Mouse (Mus musculus) forebrain, embryonic 10.5 days (tissue): ENCODE measurements around the gene Mta1. TPM values are rescaled to one million over a fixed set of nuclear protein-coding genes. Genes with fewer than 3 reads are reported as not detected.

Experiments
- DNase-seq: peaks from one replicate; pipeline ENCODE4 v3.0.0-alpha.2; 2017; ENCODE audit warnings: low spot score; ENCODE audit errors: extremely low spot score
- H3K27ac ChIP-seq: fragments of 300-500 bp; sonication (generic); 2 replicates; pipeline ENCODE4 v1.5.1; 2016; ENCODE audit warnings: mild to moderate bottlenecking
- H3K27me3 ChIP-seq: fragments of 300-500 bp; sonication (generic); 2 replicates; pipeline ENCODE4 v1.6.1; 2016; ENCODE audit warnings: mild to moderate bottlenecking; ENCODE audit not compliant: poor library complexity, severe bottlenecking
- H3K36me3 ChIP-seq: fragments of 300-500 bp; sonication (generic); replicated peaks from 2 replicates; pipeline ENCODE4 v1.6.1; 2016; ENCODE audit warnings: mild to moderate bottlenecking, moderate library complexity
- H3K4me1 ChIP-seq: fragments of 300-500 bp; sonication (generic); 2 replicates; pipeline ENCODE4 v1.6.1; 2016
- H3K4me3 ChIP-seq: fragments of 300-500 bp; sonication (generic); 2 replicates; pipeline ENCODE4 v1.5.1; 2016; ENCODE audit warnings: mild to moderate bottlenecking, moderate library complexity
- H3K9me3 ChIP-seq: fragments of 300-500 bp; sonication (generic); 2 replicates; pipeline ENCODE4 v1.6.1; 2016; ENCODE audit warnings: mild to moderate bottlenecking, moderate library complexity
- WGBS: fragments of 180-500 bp; shearing (Covaris S2); methylation state at CpG from one replicate; pipeline ENCODE4 v1.1.7; 2016; 5-methylcytosine and 5-hydroxymethylcytosine counted together
- polyA plus RNA-seq: library from polyadenylated mRNA; unstranded; fragments of >200 nt; fragmentation: Nextera tagmentation; extraction: Ambion mirVana; gene quantifications from 2 replicates; pipeline ENCODE4 v1.2.1, GENCODE M21; 2016

The Mta1 gene
- polyA plus RNA-seq, 1 experiment from 2014 or later, result 22.7 TPM

- Histone ChIP-seq H3K27me3 (no peaks in the 10 kb centered on the region), H3K27ac (peak overlapping the region; percentile 90), H3K9me3 (no peaks in the 10 kb centered on the region), H3K4me1 (peaks cover 25% of the 10 kb centered on the region), H3K36me3 (peaks cover 39% of the 10 kb centered on the region), H3K4me3 (peak overlapping the region; percentile 56)
- peak; percentile 27 for DNase-seq
- 15% methylated on average over 15 of the region's 15 CpGs for WGBS
Measured at GRCm38 (mm10) chr12:113073420-113074328, 24.4 kb upstream of the Mta1 start.

DNA sequence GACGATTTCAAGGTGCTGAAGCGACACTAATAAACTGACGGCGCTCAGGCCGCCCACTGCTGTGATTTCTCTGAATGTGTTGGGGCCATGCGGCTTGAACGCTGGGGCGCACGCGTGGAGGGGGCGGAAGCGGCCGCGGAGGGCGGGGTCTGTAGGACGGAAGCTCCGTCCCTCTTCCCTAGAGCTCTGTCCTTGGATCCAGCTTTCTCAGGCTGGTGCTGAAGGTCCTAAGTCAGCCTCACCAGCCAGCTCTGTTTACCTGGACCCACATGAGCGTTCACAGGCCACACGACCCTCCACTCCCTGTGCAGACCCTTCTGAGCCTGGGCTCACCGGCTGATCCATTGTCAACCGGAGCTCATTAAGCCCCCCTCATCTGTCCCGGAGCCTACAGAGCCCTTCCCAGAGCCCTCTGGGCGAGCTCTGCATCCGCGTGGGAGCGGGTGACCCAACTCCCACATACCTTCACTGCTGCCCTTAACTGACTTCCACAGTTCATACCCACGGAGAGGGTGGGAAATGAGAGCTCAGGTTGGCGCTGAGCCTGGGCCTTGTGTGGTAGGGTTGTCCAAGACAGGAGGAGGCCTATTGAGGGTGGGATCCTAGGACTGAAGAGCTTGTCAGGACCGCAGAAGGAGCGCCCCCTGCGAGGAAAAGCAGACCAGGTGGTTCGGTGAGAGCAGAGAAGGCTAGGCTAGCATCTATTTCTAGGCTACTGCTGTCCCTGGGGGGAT, 23.6 kb upstream of the Mta1 start, which contains the start of gene Tex22:
TSS of gene Tex22 (plus strand) at position 174 of the 734 bp plus-strand sequence.
- H3K4me3 ChIP-seq, result peak within 1 kb of the TSS; percentile 56
- peaks cover 31% of the 10 kb centered on the region for H3K36me3 ChIP-seq
- H3K27me3 ChIP-seq, result no peaks in the 10 kb centered on the region
- peak within 1 kb of the TSS; percentile 90 for H3K27ac ChIP-seq
- H3K9me3 ChIP-seq, result no peaks in the 10 kb centered on the region
- 4% methylated on average over 32 of the region's 32 CpGs for WGBS
- DNase-seq, result peak; percentile 81
- peaks cover 25% of the 10 kb centered on the region for H3K4me1 ChIP-seq

GRCm38 (mm10) chr12:113075063-113075454, 23.0 kb upstream of the Mta1 start:
- Histone ChIP-seq H3K9me3 (no peaks in the 10 kb centered on the region), H3K4me1 (peaks cover 25% of the 10 kb centered on the region), H3K27ac (peak overlapping the region; percentile 90), H3K27me3 (no peaks in the 10 kb centered on the region), H3K36me3 (peaks cover 25% of the 10 kb centered on the region), H3K4me3 (peak overlapping the region; percentile 56)
- 5% methylated on average over 10 of the region's 10 CpGs for WGBS
- peak; percentile 86 for DNase-seq

DNA sequence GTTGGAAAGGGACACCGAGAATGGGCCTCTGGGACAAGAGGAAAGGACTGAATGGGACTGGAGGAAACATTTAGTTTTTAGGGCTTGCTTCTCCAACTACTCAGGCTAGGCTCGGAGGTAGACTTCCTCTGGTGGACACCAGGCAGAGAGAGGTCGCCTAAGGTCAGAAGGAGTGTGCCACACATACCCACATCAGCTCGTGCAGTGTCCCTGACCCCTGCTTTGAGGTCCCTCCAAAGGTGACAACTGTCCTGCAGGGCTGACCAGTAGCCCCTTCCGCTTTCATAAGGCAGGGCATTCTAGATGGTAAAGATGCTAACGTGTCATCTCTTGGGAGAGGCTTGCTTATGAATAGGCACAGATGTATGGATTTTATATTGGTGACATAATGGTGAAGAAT, 22.6 kb upstream of the Mta1 start:
- 59% methylated on average over 6 of the region's 6 CpGs for WGBS
- Histone ChIP-seq H3K36me3 (peaks cover 21% of the 10 kb centered on the region), H3K9me3 (no peaks in the 10 kb centered on the region), H3K27ac (peak overlapping the region; percentile 90), H3K4me3 (peak overlapping the region; percentile 56), H3K27me3 (no peaks in the 10 kb centered on the region), H3K4me1 (peaks cover 25% of the 10 kb centered on the region)
- DNase-seq, result no peak

GRCm38 (mm10) chr12:113087276-113087675, 10.8 kb upstream of the Mta1 start:
- Histone ChIP-seq H3K36me3 (no peaks in the 10 kb centered on the region), H3K9me3 (no peaks in the 10 kb centered on the region), H3K27ac (no peak overlapping the region), H3K4me3 (no peak overlapping the region), H3K27me3 (peaks cover 4% of the 10 kb centered on the region; the same call in 1 of the 2 replicates), H3K4me1 (no peaks in the 10 kb centered on the region)
- 78% methylated on average over 3 of the region's 3 CpGs for WGBS
- no peak for DNase-seq

GRCm38 (mm10) chr12:113088026-113088425, 10.1 kb upstream of the Mta1 start:
- H3K4me3 ChIP-seq, result no peak overlapping the region
- H3K9me3 ChIP-seq, result no peaks in the 10 kb centered on the region
- peaks cover 4% of the 10 kb centered on the region; the same call in 1 of the 2 replicates for H3K27me3 ChIP-seq
- H3K4me1 ChIP-seq, result no peaks in the 10 kb centered on the region
- 42% methylated on average over 4 of the region's 4 CpGs for whole genome bisulfite sequencing
- no peak overlapping the region for H3K27ac ChIP-seq
- no peak for DNase-seq
- H3K36me3 ChIP-seq, result no peaks in the 10 kb centered on the region

- Histone ChIP-seq H3K9me3 (no peaks in the 10 kb centered on the region), H3K27ac (no peak overlapping the region), H3K4me1 (no peaks in the 10 kb centered on the region), H3K36me3 (no peaks in the 10 kb centered on the region), H3K27me3 (peaks cover 4% of the 10 kb centered on the region; the same call in 1 of the 2 replicates), H3K4me3 (no peak overlapping the region)
- WGBS, result 92% methylated on average over 6 of the region's 6 CpGs
- no peak for DNase-seq
Measured at GRCm38 (mm10) chr12:113089107-113089506, 9.0 kb upstream of the Mta1 start.

GRCm38 (mm10) chr12:113090053-113090452, 8.0 kb upstream of the Mta1 start:
- 87% methylated on average over 17 of the region's 17 CpGs for WGBS

DNA sequence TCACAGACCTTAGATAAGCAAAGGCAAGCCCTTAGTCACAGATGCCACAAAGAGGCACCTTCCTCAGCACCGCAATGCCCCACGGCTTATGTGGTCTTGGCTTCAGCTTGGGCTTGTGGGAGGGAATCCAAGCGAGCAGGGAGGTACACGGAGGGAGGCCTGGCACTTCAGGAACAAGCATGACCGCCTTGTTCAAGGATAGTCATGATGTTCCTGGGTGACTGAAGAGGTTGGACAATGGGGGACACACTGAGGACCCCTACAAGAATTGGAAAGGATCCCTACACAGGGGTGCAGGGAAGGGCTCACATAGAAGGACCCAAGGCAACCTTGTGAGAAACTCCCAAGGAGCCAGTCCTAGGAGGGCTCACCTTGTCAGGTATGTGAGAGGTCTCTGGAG, 1.0 kb upstream of the Mta1 start:
- peaks cover 43% of the 10 kb centered on the region for H3K4me1 ChIP-seq
- H3K36me3 ChIP-seq, result peaks cover 25% of the 10 kb centered on the region
- peak overlapping the region; percentile 99 for H3K4me3 ChIP-seq
- H3K9me3 ChIP-seq, result no peaks in the 10 kb centered on the region
- H3K27ac ChIP-seq, result peak overlapping the region; percentile 98
- no peak for DNase-seq
- 0 out of 2 replicates have a peak, but pooled peaks cover 5% of the 10 kb centered on the region for H3K27me3 ChIP-seq
- 89% methylated on average over 5 of the region's 5 CpGs for WGBS

More at GRCm38 (mm10) chr12:113090053-113090452, 8.0 kb upstream of the Mta1 start:
- Histone ChIP-seq H3K36me3 (no peaks in the 10 kb centered on the region), H3K27me3 (peaks cover 4% of the 10 kb centered on the region; the same call in 1 of the 2 replicates), H3K27ac (no peak overlapping the region), H3K9me3 (no peaks in the 10 kb centered on the region), H3K4me3 (no peak overlapping the region), H3K4me1 (no peaks in the 10 kb centered on the region)
- DNase-seq, result no peak

DNA sequence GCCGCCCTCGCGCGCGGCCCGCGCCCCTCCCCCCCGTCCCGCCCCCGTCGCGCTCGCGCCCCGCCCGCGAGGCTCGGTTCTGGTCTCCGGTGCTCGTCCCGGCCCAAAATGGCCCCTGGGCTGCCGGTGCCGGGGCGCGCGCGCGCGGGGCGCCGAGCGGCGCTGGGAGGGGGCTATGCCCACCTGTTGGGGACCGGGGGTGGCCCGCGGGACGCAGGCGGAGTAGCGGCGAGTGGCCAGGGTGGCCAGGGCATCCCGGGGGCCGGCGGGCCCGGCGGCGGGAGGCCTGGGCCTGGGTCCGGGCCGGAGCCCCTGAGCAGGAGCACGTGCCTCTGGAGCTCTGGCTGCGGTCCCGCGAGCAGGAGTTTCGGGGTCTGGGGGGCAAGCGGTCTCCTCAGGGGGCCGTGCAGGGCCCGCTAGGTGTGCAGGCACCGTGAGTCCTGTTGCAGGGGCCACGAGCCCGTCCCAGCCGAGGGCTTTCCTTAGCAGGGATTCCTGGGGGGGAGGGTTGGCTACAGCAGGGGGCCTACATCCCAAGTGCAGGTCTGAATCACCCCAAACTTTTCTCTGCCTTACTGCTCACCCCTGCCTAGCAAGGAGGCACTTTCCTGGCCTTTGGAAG, 563 bp downstream of the Mta1 start:
- Histone ChIP-seq H3K36me3 (peaks cover 41% of the 10 kb centered on the region), H3K9me3 (no peaks in the 10 kb centered on the region), H3K27ac (peak overlapping the region; percentile 98), H3K4me3 (peak overlapping the region; percentile 99), H3K4me1 (peaks cover 58% of the 10 kb centered on the region), H3K27me3 (0 out of 2 replicates have a peak, but pooled peaks cover 5% of the 10 kb centered on the region)
- DNase-seq, result peak; percentile 37
- WGBS, result under 1% methylated on average over 43 of the region's 60 CpGs

DNA sequence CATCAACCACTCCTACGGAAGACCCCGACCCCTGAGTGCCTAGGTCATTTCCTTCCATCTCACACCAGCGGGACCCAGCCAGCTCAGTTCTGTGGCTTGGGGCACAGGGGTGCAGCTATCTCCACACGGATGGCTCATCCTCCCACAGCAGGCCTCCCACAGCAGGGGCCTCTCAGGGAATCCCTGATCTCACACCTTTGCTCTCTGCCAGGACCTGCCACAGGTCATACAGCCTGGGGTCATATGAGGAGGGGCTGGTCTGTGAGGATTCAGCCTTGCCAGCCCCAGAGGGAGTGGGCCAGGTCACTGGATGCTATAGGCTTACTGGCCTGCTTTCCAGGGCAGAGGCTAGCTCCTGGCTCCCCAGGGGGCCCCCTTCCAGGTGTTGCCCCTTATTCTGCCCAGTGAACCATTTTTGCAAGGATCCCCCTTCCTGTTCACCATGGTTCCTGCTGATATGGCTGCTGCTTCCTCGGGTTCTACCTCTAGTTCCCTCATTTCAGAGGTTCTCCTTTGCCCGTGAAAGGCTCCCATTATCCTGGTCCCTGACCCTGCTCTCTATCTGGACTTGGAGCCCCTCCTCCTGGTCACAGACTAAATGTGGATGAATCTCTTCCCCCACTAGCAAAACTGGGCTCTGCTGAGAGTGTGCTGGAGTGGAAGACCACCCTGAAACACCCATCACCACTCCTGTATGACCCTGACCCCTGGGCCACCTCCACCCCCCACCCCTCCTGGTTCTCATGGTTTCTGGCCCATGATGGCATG, 1.6 kb downstream of the Mta1 start:
- peak overlapping the region; percentile 98 for H3K27ac ChIP-seq

More for the DNA sequence above, 1.6 kb downstream of the Mta1 start:
- H3K27me3 ChIP-seq, result 0 out of 2 replicates have a peak, but pooled peaks cover 5% of the 10 kb centered on the region
- peaks cover 51% of the 10 kb centered on the region for H3K36me3 ChIP-seq
- no peak for DNase-seq
- peak overlapping the region; percentile 99 for H3K4me3 ChIP-seq
- H3K4me1 ChIP-seq, result peaks cover 63% of the 10 kb centered on the region
- no peaks in the 10 kb centered on the region; the same call in 1 of the 2 replicates for H3K9me3 ChIP-seq
- WGBS, result 45% methylated on average over 6 of the region's 6 CpGs
